Mouse (Mus musculus) gastrocnemius, adult 8-10 months (tissue): ENCODE measurements around the gene Pepd. TPM values are rescaled to one million over a fixed set of nuclear protein-coding genes. Genes with fewer than 3 reads are reported as not detected.
"Not testable (repeated sequence)": the region's sequence is repeated elsewhere in the genome, so short reads cannot be mapped to it uniquely, and the experiment has no call there.

Source experiments
- DNase-seq, 2 experiments: peaks; one replicate each; pipeline ENCODE4 v3.0.0; 2022; ENCODE audit warnings: low spot score in 2 of 2
- total RNA-seq, 4 experiments: library from RNA; stranded (reverse); gene quantifications; 2 replicates each; pipeline ENCODE4 v1.2.4; 2022

Gene Pepd
- total RNA-seq, 4 experiments from 2014 or later = 27.4 to 31.8 (median 29.4) TPM

- not testable (repeated sequence) for DNase-seq
Observed at GRCm38 (mm10) chr7:34982372-34982771, 70.2 kb downstream of the Pepd start.

GRCm38 (mm10) chr7:34983702-34984475, 71.7 kb downstream of the Pepd start:
- DNase-seq = no peak

- peak in 1 of 2 experiments; percentile 32 for DNase-seq
Observed at GRCm38 (mm10) chr7:34984526-34985133, 72.5 kb downstream of the Pepd start.

- no peak for DNase-seq
Observed at GRCm38 (mm10) chr7:34985216-34985615, 73.0 kb downstream of the Pepd start.

GRCm38 (mm10) chr7:34985646-34986045, 73.5 kb downstream of the Pepd start:
- no peak for DNase-seq

GRCm38 (mm10) chr7:34986575-34987150, 74.5 kb downstream of the Pepd start:
- DNase-seq = peak in 1 of 2 experiments; percentile 18

GRCm38 (mm10) chr7:34987258-34987657, 75.1 kb downstream of the Pepd start:
- DNase-seq = no peak

- no peak for DNase-seq
Observed at GRCm38 (mm10) chr7:34988488-34988887, 76.3 kb downstream of the Pepd start.

GRCm38 (mm10) chr7:34991731-34992246, 79.6 kb downstream of the Pepd start:
- DNase-seq = no peak

- no peak for DNase-seq
Observed at GRCm38 (mm10) chr7:34992766-34993165, 80.6 kb downstream of the Pepd start.

- no peak for DNase-seq
Observed at GRCm38 (mm10) chr7:34995872-34996662, 83.9 kb downstream of the Pepd start.

- DNase-seq = peak in 1 of 2 experiments; percentile 25
Observed at GRCm38 (mm10) chr7:35000839-35001238, 88.7 kb downstream of the Pepd start.

- no peak for DNase-seq
Observed at GRCm38 (mm10) chr7:35003171-35003737, 91.1 kb downstream of the Pepd start.

- no peak for DNase-seq
Observed at GRCm38 (mm10) chr7:35006661-35007060, 94.5 kb downstream of the Pepd start.

- no peak for DNase-seq
Observed at GRCm38 (mm10) chr7:35013228-35013627, 101.0 kb downstream of the Pepd start.

- DNase-seq = no peak
Observed at GRCm38 (mm10) chr7:35015252-35015651, 103.1 kb downstream of the Pepd start.

GRCm38 (mm10) chr7:35021365-35021764, 109.2 kb downstream of the Pepd start:
- DNase-seq = peak in 1 of 2 experiments; percentile 47

- DNase-seq = no peak
Observed at GRCm38 (mm10) chr7:35023251-35023650, 111.1 kb downstream of the Pepd start.

GRCm38 (mm10) chr7:35024426-35024825, 112.2 kb downstream of the Pepd start:
- no peak for DNase-seq

GRCm38 (mm10) chr7:35025409-35026275, 113.5 kb downstream of the Pepd start:
- DNase-seq = peak; percentile 65 to 71
